Mouse (Mus musculus): ENCODE results near the gene Cyp2w1. TPM values are rescaled to one million over a fixed set of nuclear protein-coding genes. Genes with fewer than 3 reads are reported as not detected.

The Cyp2w1 gene
- 0.02 and 0.06 TPM in 2 replicates for polyA plus RNA-seq (2012)

DNA sequence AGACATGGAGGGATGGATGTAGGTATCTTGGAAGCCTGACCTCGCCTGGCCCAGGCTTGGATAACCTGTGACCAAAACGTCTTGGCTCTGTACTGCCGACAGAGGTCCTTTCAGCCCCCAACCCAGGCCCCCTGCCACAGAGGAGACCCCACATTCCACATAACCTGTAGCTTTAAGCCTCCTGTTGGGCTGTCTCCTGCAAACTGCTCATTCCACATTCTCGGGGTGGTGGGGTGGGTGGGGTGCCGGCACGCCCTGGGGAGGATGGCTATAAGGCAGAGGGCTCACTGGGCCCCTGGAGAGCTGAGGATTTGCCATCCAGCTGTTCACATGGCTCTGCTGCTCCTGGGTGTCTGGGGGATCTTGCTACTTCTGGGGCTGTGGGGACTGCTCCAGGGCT lies at the start of gene Cyp2w1:
Gene Cyp2w1 (plus strand): TSS at position 301 of the 400 bp plus-strand sequence.
- TF ChIP-seq TAL1 (IDR thresholded peaks at IDR 0.05; ENCODE audit: low read length) (no peak), GATA1 (IDR thresholded peaks at IDR 0.05; ENCODE audit: low read length) (no peak)
- Histone ChIP-seq H3K4me3 (replicated peaks) (peak within 1 kb of the TSS; percentile 30), H3K9me3 (ENCODE audit: control insufficient read depth, low read length) (no peaks in the 10 kb centered on the region), H3K4me1 (ENCODE audit: control insufficient read depth) (peaks cover 68% of the 10 kb centered on the region), H3K36me3 (ENCODE audit: control insufficient read depth) (no peaks in the 10 kb centered on the region), H3K27me3 (ENCODE audit: control insufficient read depth) (no peaks in the 10 kb centered on the region)

DNA sequence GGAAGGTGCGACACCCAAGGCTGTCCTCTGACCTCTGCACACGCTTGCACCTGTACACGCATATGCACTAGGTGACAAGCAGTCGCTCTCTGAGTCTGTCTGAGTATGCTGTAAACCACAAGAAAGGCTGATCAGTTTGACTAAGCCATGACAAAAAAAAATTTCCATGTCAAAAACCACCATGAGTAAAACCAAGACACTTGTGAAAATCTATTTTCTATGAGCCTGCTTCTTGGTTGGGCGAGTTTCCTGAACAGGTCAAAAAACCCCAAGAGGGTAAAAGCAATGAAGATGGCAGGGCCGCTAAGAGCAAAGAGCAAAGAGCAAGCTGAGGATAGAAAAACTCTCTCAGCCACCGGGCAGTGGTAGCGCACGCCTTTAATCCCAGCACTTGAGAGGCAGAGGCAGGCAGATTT lies 48.8 kb upstream of the Cyp2w1 start:
- Histone ChIP-seq H3K4me1 (ENCODE audit: control insufficient read depth) (no peaks in the 10 kb centered on the region; the same call in 1 of the 2 replicates), H3K36me3 (ENCODE audit: control insufficient read depth) (no peaks in the 10 kb centered on the region), H3K4me3 (replicated peaks) (no peak overlapping the region), H3K27me3 (ENCODE audit: control insufficient read depth) (no peaks in the 10 kb centered on the region), H3K9me3 (ENCODE audit: control insufficient read depth, low read length) (no peaks in the 10 kb centered on the region)
- TF ChIP-seq TAL1 (IDR thresholded peaks at IDR 0.05; ENCODE audit: low read length), result no peak
- TF ChIP-seq GATA1 (IDR thresholded peaks at IDR 0.05; ENCODE audit: low read length), result no peak

DNA sequence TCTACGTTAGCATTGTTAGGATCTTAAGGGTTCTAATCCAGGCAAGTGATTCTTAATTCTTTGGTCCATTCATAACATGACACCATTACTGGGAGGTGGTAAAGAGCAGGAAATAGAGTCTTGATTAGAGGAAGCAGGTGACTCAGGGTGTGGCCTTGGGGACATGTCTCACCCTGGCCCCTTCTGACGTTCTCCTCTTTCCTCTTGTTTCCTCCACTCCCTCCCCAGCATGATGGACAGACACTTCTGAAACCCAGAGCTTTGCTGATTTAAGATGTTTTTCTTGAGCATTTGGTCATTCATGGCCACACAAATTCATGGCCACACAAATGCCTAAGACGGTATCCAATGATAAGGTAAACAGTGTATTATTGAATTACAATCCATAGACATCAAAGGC lies 42.5 kb upstream of the Cyp2w1 start:
- Histone ChIP-seq H3K4me3 (replicated peaks) (no peak overlapping the region), H3K36me3 (ENCODE audit: control insufficient read depth) (no peaks in the 10 kb centered on the region), H3K9me3 (ENCODE audit: control insufficient read depth, low read length) (no peaks in the 10 kb centered on the region), H3K27me3 (ENCODE audit: control insufficient read depth) (no peaks in the 10 kb centered on the region), H3K4me1 (ENCODE audit: control insufficient read depth) (peaks cover 5% of the 10 kb centered on the region)
- TF ChIP-seq TAL1 (IDR thresholded peaks at IDR 0.05; ENCODE audit: low read length) (no peak), GATA1 (IDR thresholded peaks at IDR 0.05; ENCODE audit: low read length) (no peak)

DNA sequence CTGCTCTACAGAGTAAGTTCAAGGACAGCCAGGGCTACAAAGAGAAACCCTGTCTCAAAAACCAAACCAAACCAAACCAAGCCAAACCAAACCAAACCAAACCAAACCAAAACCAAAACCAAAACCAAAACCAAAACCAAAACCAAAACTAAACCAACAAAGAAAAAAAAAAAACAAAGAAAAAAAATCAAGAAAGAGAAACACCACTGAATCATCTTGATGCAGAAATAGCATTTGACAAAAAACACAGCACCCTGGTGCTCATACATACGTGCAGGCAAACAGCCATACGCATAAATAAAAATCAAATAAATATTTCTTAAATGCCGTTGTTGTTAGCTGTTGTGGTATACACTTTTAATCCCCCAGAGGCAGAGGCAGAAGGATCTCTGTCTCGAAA lies 41.9 kb upstream of the Cyp2w1 start:
- no peaks in the 10 kb centered on the region for H3K36me3 ChIP-seq (ENCODE audit: control insufficient read depth)
- no peaks in the 10 kb centered on the region for H3K9me3 ChIP-seq (ENCODE audit: control insufficient read depth, low read length)
- peaks cover 5% of the 10 kb centered on the region for H3K4me1 ChIP-seq (ENCODE audit: control insufficient read depth)
- TF ChIP-seq GATA1 (IDR thresholded peaks at IDR 0.05; ENCODE audit: low read length), result no peak
- TF ChIP-seq TAL1 (IDR thresholded peaks at IDR 0.05; ENCODE audit: low read length), result no peak
- no peaks in the 10 kb centered on the region for H3K27me3 ChIP-seq (ENCODE audit: control insufficient read depth)
- no peak overlapping the region for H3K4me3 ChIP-seq (replicated peaks)

DNA sequence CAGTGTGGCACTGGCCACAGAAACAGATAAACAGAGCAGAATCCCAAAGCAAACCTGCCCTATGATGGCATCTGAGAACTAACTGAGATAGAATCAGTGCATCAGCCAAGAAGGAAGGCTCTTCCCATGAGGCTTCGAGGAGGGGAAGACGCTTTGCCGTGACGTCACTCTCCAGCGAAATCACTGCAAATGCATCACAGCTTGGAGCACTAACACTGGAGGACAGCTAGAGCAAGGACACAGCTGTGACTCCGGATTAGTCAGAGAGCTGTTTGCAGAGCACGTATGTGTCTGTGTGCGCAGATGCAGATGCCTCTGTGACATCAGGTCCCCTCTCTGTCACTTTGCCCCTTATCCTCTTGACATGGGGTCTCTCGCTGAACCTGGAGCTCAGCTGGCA lies 40.6 kb upstream of the Cyp2w1 start:
- no peaks in the 10 kb centered on the region for H3K36me3 ChIP-seq (ENCODE audit: control insufficient read depth)
- H3K4me3 ChIP-seq (replicated peaks), result no peak overlapping the region
- TF ChIP-seq GATA1 (IDR thresholded peaks at IDR 0.05; ENCODE audit: low read length) (no peak), TAL1 (IDR thresholded peaks at IDR 0.05; ENCODE audit: low read length) (no peak)

DNA sequence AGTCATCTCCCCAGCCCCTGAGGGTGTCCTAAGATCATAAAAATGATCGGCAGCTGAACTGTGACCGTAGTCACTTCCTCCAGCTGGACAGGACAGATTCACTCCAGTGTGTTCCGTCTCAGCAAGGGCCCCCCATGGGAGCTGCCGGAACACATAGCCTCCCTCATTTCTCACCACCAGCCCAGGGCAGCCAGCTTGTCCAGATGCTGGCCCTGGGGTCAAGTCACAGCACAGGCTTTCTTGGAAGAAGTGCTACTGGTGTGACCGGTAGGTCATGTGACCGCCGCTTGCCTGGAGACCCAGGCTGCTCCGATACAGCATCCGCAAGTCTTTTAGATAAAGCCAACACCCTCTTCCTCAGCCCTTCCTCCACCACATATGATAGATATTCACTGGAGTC lies 38.9 kb upstream of the Cyp2w1 start:
- Histone ChIP-seq H3K4me1 (ENCODE audit: control insufficient read depth) (peaks cover 5% of the 10 kb centered on the region), H3K36me3 (ENCODE audit: control insufficient read depth) (no peaks in the 10 kb centered on the region), H3K4me3 (replicated peaks) (no peak overlapping the region), H3K27me3 (ENCODE audit: control insufficient read depth) (no peaks in the 10 kb centered on the region), H3K9me3 (ENCODE audit: control insufficient read depth, low read length) (no peaks in the 10 kb centered on the region)
- TF ChIP-seq GATA1 (IDR thresholded peaks at IDR 0.05; ENCODE audit: low read length) (no peak), TAL1 (IDR thresholded peaks at IDR 0.05; ENCODE audit: low read length) (no peak)

More for the DNA sequence above, 40.6 kb upstream of the Cyp2w1 start:
- Histone ChIP-seq H3K9me3 (ENCODE audit: control insufficient read depth, low read length) (no peaks in the 10 kb centered on the region), H3K4me1 (ENCODE audit: control insufficient read depth) (peaks cover 5% of the 10 kb centered on the region), H3K27me3 (ENCODE audit: control insufficient read depth) (no peaks in the 10 kb centered on the region)

DNA sequence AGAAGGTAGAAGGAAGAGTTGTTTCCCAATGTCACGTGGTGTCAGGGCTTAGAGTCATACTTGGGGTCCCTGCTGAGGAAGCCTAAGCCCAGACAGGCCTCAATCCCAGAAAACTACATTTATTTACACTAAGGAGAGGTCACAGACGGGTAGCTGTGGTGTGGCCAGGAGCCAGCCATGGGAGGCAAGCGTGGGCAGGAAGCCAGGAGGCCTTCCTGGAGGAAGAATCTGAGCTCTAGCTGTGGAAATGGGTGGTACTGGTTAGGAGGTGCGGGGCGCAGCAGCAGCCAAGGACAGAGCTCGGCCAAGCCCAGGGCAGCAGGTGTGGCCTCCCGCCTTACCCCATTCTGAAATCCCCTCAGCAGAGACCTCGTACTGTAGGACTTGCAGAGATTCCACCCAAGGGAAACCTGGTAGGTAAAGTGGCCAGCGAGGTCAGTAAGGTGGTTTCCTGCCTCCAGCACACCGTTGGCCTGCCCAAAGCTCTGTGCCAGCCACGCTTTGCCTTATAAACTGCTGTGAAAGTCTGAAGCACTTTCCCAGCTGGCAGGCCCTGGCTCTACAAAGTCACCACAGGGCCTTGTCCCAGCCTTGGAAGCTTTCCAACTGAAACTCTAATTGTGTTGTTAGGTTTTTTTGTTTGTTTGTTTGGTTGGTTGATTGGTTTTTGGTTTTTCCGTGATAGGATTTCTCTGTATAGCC lies 37.3 kb upstream of the Cyp2w1 start:
- H3K4me1 ChIP-seq (ENCODE audit: control insufficient read depth), result peaks cover 5% of the 10 kb centered on the region
- no peak for TF ChIP-seq TAL1 (IDR thresholded peaks at IDR 0.05; ENCODE audit: low read length)
- TF ChIP-seq GATA1 (IDR thresholded peaks at IDR 0.05; ENCODE audit: low read length), result no peak
- H3K27me3 ChIP-seq (ENCODE audit: control insufficient read depth), result no peaks in the 10 kb centered on the region
- H3K36me3 ChIP-seq (ENCODE audit: control insufficient read depth), result no peaks in the 10 kb centered on the region
- H3K9me3 ChIP-seq (ENCODE audit: control insufficient read depth, low read length), result no peaks in the 10 kb centered on the region
- no peak overlapping the region for H3K4me3 ChIP-seq (replicated peaks)

DNA sequence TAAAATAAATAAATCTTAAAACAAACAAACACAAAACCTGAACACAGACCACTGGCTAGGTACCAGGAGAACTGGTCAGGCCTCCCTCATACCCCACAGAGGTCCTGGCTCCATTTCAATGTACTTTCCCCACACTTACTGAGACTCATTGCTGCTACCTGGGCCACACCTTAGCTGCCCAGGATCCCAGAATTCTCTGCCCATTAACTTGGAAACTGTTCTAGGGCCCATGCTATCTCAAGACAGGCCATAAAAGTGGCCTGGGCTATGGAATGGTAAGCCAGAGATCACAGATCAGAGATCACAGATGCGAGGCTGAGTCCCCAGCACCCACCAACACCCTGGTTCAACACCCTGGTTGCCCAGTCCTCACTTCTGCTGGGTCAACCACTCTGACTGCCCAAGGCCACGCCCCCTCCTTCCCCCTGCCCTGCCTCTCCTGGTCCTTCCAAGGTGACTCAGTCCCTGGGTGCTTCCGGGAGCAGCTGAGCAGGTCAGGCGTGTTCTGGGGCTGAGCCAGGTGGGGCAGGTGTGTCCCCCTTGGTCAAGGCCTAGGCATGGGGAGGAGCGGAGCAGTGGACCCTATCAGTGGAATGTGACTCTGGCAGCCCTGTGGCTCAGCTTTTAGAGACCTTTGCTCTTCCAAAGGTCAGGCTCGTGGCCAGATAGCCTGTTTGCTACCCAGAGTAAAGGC lies 35.3 kb upstream of the Cyp2w1 start:
- Histone ChIP-seq H3K4me1 (ENCODE audit: control insufficient read depth) (peaks cover 5% of the 10 kb centered on the region), H3K36me3 (ENCODE audit: control insufficient read depth) (no peaks in the 10 kb centered on the region), H3K27me3 (ENCODE audit: control insufficient read depth) (no peaks in the 10 kb centered on the region)

DNA sequence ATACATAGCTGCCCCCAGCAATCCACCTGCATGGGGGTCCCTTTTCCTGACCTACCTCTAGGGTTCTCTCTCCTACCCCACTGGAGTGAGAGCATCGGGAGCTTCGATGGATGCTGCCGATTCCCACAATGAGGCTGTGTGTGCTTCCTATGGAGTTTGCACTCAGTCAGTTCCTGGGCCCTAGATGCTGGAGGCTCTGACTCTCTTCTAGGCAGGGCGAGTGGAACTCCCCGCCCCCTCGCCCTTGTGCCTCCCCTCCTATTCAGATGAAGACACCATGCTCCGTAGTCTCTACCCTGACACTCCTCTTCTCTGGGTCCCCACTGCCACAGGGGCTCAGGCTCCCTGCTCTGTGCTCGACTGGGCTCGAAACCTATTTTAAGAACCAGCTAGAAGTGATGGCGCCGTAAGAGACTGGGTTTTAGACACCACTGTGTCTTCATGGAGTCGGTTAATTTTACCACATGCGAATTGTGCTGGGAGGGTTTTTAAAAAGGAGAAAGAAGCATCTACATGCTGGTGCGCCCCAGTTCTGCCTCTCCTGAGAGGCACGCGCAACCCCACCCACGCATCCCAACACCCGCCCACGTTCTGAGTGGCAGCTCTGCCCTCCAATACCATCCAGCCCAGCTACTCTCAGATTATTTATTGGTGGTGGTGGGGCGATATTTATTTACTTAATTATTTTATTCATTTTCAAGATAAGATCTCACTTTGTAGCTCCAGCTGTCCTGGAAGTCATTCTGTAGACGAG lies 34.5 kb upstream of the Cyp2w1 start:
- no peaks in the 10 kb centered on the region; the same call in 1 of the 2 replicates for H3K27me3 ChIP-seq (ENCODE audit: control insufficient read depth)
- H3K36me3 ChIP-seq (ENCODE audit: control insufficient read depth), result no peaks in the 10 kb centered on the region
- no peak overlapping the region for H3K4me3 ChIP-seq (replicated peaks)
- H3K9me3 ChIP-seq (ENCODE audit: control insufficient read depth, low read length), result no peaks in the 10 kb centered on the region
- peaks cover 5% of the 10 kb centered on the region for H3K4me1 ChIP-seq (ENCODE audit: control insufficient read depth)
- TF ChIP-seq GATA1 (IDR thresholded peaks at IDR 0.05; ENCODE audit: low read length) (no peak), TAL1 (IDR thresholded peaks at IDR 0.05; ENCODE audit: low read length) (no peak)

More for the DNA sequence above, 35.3 kb upstream of the Cyp2w1 start:
- Histone ChIP-seq H3K4me3 (replicated peaks) (no peak overlapping the region), H3K9me3 (ENCODE audit: control insufficient read depth, low read length) (no peaks in the 10 kb centered on the region)
- TF ChIP-seq TAL1 (IDR thresholded peaks at IDR 0.05; ENCODE audit: low read length) (no peak), GATA1 (IDR thresholded peaks at IDR 0.05; ENCODE audit: low read length) (no peak)

Data from erythroblast, embryonic 14.5 days (primary cell).